Mouse (Mus musculus): Measurements from ENCODE around the gene Cfi. TPM values are rescaled to one million over a fixed set of nuclear protein-coding genes. Genes with fewer than 3 reads are reported as not detected.

The Cfi gene
- 3.5 and 67.6 TPM in 2 replicates for total RNA-seq (2021)
- long read RNA-seq, experiment 1, partial matches to known transcripts = 1 of 1 reads
- long read RNA-seq, experiment 1, other reads (novel, unspliced or antisense) = 0 of 1 reads
- long read RNA-seq, experiment 2, transcript Cfi-201 (14 exons, 2,079 nt) = major isoform, 25 of 49 reads
- long read RNA-seq, experiment 2, partial matches to known transcripts = 3 of 49 reads
- long read RNA-seq, experiment 2, other reads (novel, unspliced or antisense) = 21 of 49 reads

DNA sequence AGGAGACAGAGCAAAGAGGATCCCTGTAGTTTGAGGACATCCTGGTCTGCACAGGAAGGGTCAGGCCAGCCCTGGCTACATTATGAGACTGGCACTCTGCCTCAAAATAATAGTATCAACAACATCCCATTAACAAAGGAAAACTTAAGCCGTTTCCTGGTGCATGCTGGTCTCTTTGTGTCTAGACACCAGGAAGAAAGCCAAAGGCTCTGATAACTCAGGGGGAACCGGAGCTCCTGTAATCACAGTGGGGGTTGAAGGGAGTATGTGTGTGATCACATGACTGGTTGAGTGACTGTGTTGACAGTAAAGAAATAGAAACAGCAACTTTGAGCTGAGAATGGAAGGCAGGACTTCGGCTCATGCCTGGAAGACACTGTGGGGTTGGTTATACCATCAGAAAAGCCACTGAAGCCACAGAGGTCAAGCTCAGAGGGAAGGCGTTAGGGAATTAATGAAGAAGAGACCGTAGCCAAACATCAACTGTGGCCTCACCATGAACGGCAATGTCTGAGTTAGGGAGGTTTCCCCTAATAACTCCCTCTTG is at the start of gene Cfi:
Gene Cfi, plus strand, starts transcription at position 497 of the 547 bp plus-strand sequence.
- DNase-seq = no peak

DNA sequence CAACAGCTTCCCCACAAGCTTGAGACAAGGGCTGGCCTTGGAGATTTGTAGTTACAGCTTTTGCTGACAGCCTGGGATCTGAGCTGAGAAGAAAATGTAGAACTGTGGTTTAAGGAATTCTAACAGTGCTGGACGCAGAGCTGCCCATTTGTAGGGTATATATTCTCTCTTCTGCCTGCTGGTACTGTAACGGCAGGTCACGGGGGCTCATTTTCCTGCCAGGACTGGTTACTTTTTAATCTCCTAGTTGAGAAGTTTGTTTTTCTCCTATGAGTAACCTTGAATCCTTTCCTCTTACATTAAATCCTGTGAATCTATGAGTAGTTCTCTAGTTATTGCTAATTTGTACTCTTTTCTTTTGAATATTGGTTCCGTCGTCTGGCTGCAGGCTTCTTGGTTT is 41.9 kb upstream of the Cfi start:
- DNase-seq = no peak

DNA sequence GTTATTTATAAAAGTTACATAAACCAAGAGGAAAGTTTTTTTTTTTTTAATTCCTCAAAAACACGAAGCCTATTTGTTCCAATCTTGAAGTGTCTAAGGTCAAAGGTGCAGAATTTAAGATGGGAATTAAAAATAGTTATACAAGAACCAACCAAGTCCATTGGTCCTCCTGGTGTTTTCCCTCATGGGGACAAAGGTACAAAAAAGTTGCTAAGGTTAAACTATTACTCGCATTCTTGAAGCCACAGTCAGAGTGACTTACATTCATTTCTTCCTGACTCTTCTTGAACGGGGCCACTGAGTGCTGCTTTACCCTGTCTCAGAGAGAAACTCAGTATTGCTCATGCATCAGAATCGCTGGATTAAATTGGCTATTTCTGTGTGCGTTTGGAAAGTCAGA is 38.3 kb upstream of the Cfi start:
- DNase-seq = no peak

DNA sequence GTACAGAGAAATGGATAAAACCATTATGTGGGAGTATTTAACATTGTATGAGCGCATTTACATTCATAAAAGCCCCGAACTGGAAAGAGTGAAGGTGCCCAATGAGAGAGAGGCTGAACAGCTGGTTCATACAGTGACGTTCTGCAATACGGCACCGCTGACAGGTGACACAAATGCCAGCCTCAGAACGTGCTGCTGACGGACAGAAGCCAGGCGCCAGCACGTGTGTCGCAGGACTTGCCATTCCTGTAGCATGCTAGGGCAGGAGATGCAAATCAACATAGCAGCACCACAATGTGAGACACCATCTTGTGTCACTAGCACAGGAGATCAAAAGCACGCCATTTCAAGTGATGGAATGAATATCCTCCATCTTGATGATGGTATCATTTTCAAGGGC is 37.1 kb upstream of the Cfi start:
- DNase-seq = no peak

DNA sequence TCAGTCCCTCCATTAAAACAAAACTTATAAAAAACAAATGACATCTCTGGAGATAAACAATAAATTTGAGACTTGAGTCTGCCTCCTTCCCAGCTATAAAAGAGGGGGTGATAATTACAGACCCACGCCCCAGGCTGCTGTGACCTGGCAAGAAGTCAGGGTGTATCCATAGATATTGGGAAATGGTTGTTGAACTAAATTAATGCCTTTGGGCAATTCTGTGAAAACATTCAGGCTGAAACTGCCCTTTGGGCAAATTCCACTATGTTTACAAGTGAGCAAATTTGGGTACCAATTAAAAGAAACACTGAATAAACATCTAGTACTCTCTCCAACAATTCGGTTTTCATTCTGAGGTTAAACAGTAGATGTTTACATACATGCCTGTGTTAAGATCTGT is 36.7 kb upstream of the Cfi start:
- DNase-seq = no peak

DNA sequence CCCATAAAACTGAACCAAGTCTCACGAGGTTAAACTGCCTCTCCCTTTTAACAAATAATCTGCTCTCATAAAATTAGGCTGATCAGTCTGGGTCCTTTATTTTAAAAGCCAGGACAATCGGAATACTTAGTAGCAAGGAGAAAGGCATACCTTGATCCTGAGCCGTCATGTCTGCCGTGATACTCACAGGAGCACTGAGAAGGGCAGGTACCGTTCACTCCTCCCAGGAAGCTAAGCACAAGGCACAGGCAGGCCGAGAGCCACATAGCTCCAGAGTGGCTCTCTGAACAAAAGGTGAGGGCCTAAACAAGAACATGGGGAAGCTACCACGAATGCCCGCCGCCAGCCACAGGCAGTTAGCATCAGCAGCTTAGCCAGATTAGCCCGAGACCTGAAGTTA is 31.9 kb upstream of the Cfi start, which contains the start of gene Lrit3:
Gene Lrit3, minus strand, starts transcription at position 266 of the 400 bp plus-strand sequence.
- DNase-seq = no peak

DNA sequence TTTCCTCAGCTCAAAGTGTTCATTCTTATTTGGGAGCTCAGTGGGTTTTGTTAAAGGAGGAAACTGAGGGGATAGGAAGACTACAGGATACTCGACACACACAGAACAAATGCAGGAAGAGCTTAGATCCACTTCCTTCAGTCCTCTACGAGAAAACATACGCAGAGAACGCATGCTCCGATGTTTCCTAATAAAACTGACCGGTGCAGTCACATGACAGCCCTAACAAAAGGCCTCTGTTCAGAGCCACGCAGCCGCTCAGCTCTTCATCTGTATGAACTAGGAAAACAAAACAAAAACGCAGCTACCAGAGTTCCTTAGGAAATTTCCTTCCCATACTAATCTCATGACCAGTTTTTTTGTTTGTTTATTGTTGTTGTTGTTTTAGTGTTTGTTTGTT is 14.8 kb upstream of the Cfi start:
- DNase-seq = no peak

DNA sequence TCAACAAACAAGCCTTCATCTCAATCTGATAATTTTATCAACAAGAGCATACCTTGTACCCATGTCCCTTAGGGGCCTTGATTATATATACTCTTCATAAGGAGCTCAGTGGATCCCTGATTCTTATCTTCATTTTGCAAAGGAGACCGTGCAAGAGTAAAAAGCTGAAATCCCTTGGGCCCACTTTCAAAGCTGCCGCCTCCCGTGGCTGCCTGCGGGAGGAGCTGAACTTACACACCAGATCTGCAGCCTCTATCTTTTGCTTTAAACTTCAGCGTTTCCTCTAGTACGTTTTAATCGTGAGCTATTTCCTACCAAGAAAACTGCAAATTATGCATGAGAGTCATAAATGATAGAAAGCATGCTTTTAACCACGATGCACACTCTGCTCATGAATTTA is 13.9 kb upstream of the Cfi start:
- peak; percentile 54 for DNase-seq

DNA sequence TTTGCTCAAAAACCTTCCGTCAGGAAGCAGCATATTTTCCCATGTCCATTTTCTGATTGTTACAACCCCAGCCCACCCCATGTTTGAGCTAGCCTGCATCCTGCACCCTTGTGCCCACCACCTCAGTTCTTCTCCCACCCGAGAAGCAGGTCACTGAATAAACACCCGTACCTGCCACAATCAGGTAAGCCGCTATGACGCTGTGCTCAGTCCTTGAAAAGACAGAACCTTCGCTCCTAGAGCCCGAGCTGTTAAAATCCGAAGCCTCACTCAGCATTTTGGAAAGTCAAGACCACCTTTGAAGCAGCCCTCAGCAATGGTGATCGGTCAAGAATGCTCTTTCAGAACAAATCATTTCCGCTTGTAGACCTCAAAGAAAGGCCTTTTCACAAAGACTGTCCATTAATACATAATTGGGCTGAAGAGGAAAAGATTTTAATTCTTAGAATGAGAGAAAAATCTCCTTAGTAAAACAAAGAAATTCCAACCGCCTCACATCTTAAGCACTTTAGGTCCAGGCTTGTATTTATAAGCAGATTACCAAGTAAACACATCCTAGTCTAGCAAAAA is 13.4 kb upstream of the Cfi start, which contains the start of gene Rrh:
Gene Rrh, minus strand, starts transcription at position 382 of the 570 bp plus-strand sequence.
- DNase-seq = no peak

DNA sequence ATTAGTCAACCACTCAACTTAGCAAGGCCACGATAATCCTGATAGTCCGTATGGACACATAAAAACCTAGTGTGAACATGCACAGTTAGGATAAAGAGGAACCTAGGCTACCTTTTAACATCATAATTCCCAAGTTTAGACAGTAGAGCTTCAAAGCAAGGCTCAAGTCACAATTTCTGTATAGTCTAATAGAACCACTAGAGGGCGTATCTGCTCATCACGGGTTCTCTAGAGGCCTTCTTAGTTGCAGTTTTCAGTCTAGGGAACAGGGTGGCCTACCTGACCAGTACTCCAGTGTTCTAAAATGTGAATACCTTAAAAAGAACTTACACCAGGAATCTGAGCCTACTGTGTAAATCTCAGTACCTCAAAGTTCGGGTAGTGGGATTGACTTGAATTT is 12.4 kb upstream of the Cfi start:
- peak; percentile 14 for DNase-seq

DNA sequence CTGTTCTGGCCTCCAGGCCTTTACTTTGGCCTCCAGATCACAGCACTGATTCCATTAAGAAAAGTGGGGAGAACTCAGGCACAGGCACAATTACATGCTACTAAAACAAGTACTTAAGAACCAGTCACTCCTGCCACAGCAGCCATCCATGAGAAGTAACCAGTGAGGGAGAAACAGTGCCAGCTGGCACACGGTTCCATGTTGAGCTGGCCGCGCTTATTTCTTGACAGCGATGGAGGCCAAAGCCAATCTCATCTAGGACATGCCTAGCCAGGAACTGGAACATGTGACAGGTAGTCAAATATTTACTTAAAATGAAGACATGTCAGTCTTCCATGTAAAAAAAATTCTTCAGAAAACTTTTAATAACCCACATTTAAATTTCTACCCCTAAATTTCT is 11.5 kb upstream of the Cfi start:
- DNase-seq = peak; percentile 56

DNA sequence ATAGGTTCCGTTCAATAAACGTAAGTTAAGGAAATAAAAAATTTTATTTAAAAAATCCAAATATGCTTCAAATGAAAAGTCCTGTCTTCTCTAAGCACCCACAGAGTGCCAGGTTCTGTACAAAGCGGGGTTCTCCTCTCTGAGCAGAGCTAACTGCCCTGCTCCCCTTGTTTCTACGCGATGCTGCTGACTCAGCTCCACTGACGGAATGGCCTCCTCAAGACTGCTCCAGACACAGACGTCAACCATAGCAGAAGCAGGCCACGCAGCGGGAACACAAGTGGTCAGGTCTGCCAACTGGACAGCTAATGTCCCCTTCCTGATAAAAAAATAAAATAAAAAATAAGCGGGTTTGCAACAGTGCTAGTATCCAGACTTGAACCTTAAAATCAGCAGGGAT is 10.8 kb upstream of the Cfi start:
- no peak for DNase-seq

DNA sequence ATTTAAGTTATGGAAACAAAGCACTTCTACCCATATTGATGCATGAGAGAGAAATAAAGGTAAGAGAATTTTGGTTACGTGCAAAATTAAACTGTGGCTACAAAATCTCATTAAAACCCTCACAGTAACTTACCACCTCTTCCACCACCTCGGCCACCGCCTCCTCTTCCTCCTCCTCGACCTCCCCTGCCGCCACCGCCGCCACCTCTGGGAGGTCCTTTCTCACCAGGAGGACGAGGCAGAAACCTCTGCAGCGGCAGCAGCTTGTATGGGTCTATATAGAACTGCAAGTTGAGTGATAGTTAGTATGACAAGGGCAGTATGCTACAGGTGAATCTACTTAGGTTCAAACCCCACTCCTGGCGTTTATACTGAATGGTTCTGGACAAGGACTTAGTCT is 9.0 kb upstream of the Cfi start:
- DNase-seq = no peak

DNA sequence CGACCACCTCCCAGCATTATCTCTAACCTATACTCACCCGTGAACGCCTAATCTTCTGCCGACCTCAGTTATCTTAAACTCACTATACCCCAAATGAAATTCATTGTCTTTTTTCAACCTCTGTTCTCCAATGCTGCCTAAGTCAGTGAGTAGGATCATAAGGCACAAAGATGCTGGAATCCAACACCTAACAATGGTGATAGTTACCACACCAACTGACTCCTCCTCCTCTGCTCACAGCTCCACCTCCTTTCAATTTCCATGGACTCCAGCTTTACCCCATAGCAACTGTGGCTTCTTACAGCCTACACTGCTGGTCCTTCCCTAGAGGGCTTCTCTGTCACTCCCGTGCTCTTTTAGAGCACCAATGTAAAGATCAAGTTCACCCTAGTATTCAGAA is 8.0 kb upstream of the Cfi start:
- no peak for DNase-seq

DNA sequence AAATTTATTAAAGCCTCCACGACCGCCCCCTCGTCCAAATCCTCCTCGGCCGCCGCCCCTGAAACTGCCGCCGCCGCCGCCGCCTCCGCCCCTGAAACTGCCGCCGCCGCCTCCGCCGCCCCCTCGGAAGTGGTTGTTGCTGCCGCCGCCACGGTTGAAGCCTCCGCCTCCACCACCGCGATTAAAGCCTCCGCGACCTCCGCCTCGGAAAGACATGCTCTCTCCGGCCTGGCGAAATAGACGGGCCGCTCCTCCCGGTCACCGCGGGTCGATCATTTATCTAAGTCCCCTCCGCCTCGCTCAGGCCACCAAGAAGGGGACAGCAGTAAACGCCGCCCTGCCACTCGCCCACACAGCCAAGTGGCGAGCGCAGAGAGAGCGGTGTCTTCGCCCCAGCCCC is 5.1 kb upstream of the Cfi start:
- peak; percentile 64 for DNase-seq

DNA sequence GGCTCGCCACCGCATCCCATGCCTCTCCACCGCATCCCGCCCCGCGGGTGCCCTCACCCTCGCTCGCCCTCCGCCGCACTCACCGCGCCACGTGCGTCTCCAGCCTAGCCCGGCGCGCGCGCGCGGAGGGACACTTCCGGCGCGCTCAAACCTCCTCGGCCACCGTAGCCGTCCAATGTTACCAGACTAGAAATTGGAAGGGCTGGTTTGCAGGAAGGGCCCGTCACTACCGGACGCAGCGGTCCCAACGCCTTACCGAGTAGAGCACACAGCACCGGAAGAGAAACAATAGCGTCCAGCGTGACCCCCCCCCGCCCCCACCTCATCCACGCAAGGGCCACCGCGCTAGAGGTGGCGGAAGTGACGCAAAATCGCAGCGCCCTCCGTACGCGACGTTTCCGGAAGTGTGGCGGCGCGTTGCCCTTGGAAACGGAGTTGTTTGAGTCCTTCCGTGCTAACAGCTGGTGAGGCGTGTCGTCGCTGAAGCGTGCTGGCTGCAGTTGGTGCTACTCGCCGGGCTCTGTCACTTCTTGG is 4.6 kb upstream of the Cfi start, which contains the start of gene Gar1:
Gene Gar1, minus strand, starts transcription at position 362 of the 534 bp plus-strand sequence.
- peak; percentile 97 for DNase-seq

DNA sequence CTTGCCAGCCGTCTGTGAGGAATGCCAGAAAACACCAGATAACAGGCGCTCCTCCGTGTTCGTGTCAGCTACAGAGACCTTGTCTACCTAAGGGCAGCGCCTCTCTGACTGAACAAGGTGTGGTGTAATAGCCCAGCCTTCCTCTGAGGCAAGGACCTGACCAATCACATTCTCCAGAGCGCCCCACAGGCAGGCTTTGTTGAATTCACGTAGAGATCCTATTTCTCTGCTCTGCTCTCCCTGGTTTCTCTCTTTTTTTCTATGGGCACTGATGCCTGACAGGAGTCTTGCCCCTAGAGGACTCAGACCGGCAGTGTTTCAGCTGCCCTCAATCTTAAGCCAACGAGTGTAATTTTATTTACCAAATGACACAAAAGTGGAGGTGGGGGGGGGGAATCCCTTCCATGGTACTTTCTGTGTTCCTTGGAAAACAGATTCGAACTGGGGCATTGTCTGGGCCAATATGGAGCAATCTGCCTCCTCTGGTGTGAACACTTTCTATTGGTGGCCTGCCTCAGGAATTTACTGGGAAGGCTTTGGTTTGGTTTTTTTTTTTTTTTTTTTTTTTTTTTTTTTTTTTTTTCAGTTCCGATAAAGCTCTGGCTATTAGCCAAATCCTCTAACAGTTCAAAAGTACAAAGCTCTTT is 490 bp downstream of the Cfi start:
- peak; percentile 18 for DNase-seq

DNA sequence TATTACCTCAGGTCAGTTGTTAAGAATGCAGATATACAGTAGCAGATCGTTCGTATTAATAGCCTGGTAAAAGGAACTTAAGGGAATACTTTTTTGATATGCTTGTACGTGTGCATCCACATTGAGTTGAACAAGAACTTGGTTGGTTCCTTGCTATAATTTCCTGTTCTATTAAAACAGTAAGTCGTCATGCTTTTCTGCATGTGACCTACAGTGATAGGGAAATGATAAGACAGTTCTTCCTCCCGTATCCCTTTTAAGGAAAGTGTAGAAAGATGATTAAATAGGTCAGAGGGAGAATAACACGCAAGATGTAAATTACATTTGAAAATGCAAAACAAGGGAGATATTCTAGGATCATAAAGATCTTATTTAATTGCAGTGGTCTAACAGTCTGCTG is 1.3 kb downstream of the Cfi start:
- no peak for DNase-seq

DNA sequence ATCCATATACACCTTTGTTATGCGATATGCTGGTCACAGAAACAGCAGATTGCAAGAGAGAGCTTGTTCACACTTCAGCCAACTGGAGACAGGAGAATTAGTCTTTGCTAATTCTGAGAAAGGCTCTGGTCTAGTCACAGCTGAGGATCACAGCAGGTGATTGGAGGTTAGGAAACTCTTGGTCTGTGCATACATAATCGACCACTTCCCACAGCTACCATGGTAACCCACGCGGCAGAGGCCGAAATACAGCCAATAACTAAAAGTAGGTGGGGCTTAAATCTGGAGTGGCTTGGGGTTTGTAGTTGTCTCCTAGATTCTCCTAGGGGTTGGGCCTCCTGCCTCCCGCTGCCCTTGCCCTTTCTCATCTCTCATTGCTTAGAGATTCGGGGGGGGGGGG is 2.3 kb downstream of the Cfi start:
- DNase-seq = no peak

DNA sequence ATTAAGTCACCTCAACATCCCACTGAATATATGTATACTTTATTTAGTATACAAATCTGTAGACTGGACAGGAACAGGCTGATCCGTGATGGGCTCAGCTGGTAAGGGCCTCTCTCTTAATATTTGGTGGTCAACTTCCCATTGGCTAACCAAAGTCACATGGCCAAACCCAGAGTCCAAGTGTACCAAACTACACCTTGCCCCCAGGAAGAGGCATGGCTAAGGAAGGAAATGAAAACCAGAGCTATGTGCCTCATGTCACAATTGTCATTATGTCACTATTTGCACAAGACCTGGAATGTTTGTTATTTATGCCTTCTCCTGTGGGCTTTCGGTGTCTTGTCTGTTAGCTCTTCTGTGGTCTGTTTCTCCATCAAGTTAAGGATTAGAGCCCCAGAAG is 10.2 kb downstream of the Cfi start:
- no peak for DNase-seq

DNA sequence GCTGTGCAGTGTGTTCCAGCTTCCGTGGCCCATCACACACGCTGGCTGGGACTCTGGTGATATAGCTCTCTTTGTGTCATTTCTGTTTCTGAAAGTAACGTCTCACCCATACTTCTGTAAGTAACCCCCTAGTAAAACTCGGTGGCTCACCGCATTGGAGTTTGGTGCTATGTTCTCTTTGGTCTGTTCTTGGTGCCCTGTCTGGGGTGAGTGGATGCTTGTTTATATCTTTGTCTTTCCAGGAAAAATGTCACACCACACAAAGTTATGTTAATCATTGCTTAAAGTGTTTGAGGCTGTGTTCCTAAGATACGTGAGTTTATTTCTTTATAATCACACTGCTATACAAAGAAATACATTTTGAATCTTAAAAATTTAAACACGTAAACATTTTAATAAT is 11.2 kb downstream of the Cfi start:
- DNase-seq = no peak

DNA sequence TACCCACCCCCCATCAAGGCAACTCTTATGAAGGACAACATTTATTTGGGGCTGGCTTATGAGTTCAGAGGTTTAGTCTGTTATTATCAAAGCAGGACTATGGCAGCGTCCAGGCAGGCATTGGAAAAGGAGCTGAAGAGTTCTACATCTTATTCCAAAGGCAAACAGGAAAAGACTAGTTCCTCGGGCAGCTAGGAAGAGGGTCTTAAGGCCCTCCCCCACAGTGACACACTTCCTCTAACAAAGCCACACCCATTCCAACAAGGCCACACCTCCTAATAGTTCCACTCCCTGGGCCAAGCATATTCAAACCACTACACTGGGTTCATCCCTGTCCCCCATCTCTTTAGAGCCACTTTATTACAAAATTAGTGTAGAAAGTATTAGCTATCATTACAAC is 26.9 kb downstream of the Cfi start:
- DNase-seq = no peak

DNA sequence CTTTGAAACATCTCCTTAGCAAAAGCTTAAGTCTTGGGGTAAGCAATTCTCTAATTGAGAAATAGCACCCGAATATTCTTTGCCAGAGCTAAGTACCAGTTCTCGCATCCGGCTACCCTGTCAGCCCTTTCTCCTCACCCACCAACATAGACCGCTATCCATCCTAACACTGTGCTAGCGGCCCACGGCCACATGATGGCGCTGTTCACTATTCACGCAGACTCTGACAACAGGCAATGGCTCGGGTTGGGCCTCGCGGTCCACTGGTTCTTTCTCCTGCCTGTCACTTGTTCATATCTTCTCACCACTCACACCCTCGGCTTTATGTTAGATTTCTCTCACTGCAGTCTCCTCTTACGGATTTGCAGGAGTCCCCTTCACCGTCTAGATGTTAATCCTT is 28.0 kb downstream of the Cfi start:
- peak; percentile 83 for DNase-seq

Measured in adrenal gland, postnatal 14 days (tissue).